Mouse (Mus musculus): ENCODE results near the gene Rad23b. TPM values are rescaled to one million over a fixed set of nuclear protein-coding genes. Genes with fewer than 3 reads are reported as not detected.

Gene Rad23b
- polyA plus RNA-seq, 1 experiment from 2014 or later, result 63.9 TPM

Other genes starting within 250 kb of the Rad23b start
- gene Klf4, start 182.4 kb downstream of the Rad23b start, polyA plus RNA-seq (2015; fragmentation: Nextera tagmentation; extraction: Ambion mirVana), result 3.0 and 3.4 TPM in 2 replicates

Data from thymus, postnatal 0 days (tissue).